Comparison of ENCODE assay signal across 9 mouse cellular contexts in the genomic region with DNA sequence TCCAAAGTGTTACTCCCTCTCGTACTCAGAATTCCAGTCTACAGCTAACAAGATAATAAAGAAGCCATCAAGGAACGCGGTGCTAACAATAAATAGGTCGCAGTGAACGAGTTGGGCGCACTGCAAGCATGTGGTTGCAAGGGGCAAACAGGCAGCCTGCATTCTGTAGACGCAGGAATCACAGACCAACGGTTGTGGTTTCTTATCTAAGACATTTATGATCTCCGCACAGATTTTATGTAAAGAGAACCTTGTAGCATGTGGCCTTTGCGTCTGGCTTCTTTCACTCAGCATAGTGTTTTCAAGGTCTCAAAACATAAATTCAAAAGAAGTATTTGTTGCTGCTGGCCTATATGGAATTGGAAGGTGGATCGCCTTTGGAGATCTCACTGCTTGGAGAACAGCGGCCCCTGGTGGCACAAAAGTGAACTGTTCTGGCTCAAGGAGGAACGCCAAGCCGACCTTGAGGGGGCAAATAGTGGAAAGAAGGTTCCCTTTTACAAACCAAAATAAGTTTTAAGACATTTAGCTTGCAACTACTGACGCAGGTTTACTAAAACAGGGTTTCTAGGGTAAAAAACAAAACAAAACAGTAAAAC. TPM values are rescaled to one million over a fixed set of nuclear protein-coding genes. Genes with fewer than 3 reads are reported as not detected.
DNase-seq lines count a peak whose midpoint lies in the region; ATAC-seq lines count a peak whose summit lies in the region.
"Had no signal": no experiment of that assay in that cellular context is flagged by ENCODE, and none has a peak within 500 bp of the region (broad histone marks: within the 10 kb centered on the region; RNA-seq: fewer than 3 reads in every experiment).

No protein-coding gene starts in this region.

- H3K4me3 ChIP-seq in liver, embryonic 11.5 days (ENCODE audit: low read depth, low read length) = no peak overlapping the region
- no peak overlapping the region for H3K4me3 ChIP-seq in neural tube, embryonic 12.5 days
- H3K4me3 ChIP-seq: embryonic facial prominence, embryonic 12.5 days had no signal

- no peak overlapping the region for H3K4me2 ChIP-seq in liver, embryonic 11.5 days
- H3K4me2 ChIP-seq in neural tube, embryonic 12.5 days (replicated peaks) = no peak overlapping the region
- H3K4me2 ChIP-seq: embryonic facial prominence, embryonic 12.5 days had no signal

- H3K27me3 ChIP-seq in liver, embryonic 11.5 days (replicated peaks; ENCODE audit: control insufficient read depth, insufficient read depth, low read length) = no peaks in the 10 kb centered on the region; the same call in 1 of the 2 replicates
- H3K27me3 ChIP-seq in neural tube, embryonic 12.5 days (replicated peaks) = no peaks in the 10 kb centered on the region
- H3K27me3 ChIP-seq: embryonic facial prominence, embryonic 12.5 days had no signal

- peak; percentile 4 for DNase-seq in A20 (ENCODE audit: low read depth, low spot score)
- DNase-seq in adrenal gland, adult 2 months = peak; percentile 66
- peak; percentile 86 for DNase-seq in embryo, embryonic 10.5 days (ENCODE audit: low spot score)
- peak; percentile 75 for DNase-seq in kidney, adult 9 months
- DNase-seq in liver, embryonic 11.5 days (ENCODE audit: low spot score) = peak; percentile 65
- DNase-seq in testis, postnatal 10 days (ENCODE audit: low spot score) = peak; percentile 92

- WGBS in liver, embryonic 11.5 days = 19% methylated on average over 15 of the region's 15 CpGs
- 23% methylated on average over 15 of the region's 15 CpGs for WGBS in neural tube, embryonic 12.5 days

- H3K4me1 ChIP-seq in liver, embryonic 11.5 days (replicated peaks; ENCODE audit: control insufficient read depth, insufficient read depth, low read length) = no peaks in the 10 kb centered on the region
- no peaks in the 10 kb centered on the region for H3K4me1 ChIP-seq in neural tube, embryonic 12.5 days

- no peak overlapping the region for H3K9ac ChIP-seq in liver, embryonic 11.5 days (ENCODE audit: low read depth, low read length)
- H3K9ac ChIP-seq in neural tube, embryonic 12.5 days = no peak overlapping the region
- H3K9ac ChIP-seq: embryonic facial prominence, embryonic 12.5 days had no signal

- peak; percentile 73 for ATAC-seq in granulocyte monocyte progenitor cell, adult 5-6 weeks (replicated peaks; ENCODE audit: poor library complexity, severe bottlenecking)
- no peak for ATAC-seq in liver, embryonic 11.5 days (replicated peaks; ENCODE audit: low FRiP score)
- ATAC-seq in neural tube, embryonic 12.5 days (ENCODE audit: low FRiP score, low read depth) = peak; percentile 30; the same call in 1 of the 2 replicates

- no peaks in the 10 kb centered on the region for H3K36me3 ChIP-seq in liver, embryonic 11.5 days (ENCODE audit: control insufficient read depth, insufficient read depth, low read length)
- H3K36me3 ChIP-seq in neural tube, embryonic 12.5 days = no peaks in the 10 kb centered on the region
- H3K36me3 ChIP-seq: embryonic facial prominence, embryonic 12.5 days had no signal

- H3K27ac ChIP-seq in liver, embryonic 11.5 days (ENCODE audit: low read depth, low read length) = no peak overlapping the region
- H3K27ac ChIP-seq in neural tube, embryonic 12.5 days = no peak overlapping the region
- H3K27ac ChIP-seq: embryonic facial prominence, embryonic 12.5 days had no signal

- no peaks in the 10 kb centered on the region for H3K9me3 ChIP-seq in liver, embryonic 11.5 days (ENCODE audit: control insufficient read depth, low read length)
- no peaks in the 10 kb centered on the region for H3K9me3 ChIP-seq in neural tube, embryonic 12.5 days
- H3K9me3 ChIP-seq: embryonic facial prominence, embryonic 12.5 days had no signal

RNA-seq across cellular contexts. Expression of a gene that starts 3.2 kb away (rescaled TPM):
- total RNA-seq in adrenal gland, adult 2 months (2021) = under 1 TPM in 1 of 2 experiments, not detected in 1; 0.55 TPM
- polyA plus RNA-seq in adrenal gland, adult 2 months (2012; rRNA removed) = 0.07 TPM in 1 of 2 replicates, not detected in the other
- total RNA-seq in granulocyte monocyte progenitor cell, adult 5-6 weeks (2014; fragmentation: Nextera tagmentation) = not detected in 2 replicates
- not detected in 2 replicates for total RNA-seq in granulocyte monocyte progenitor cell, adult 5-6 weeks (2017)
- polyA plus RNA-seq in liver, embryonic 11.5 days (2014; fragmentation: Nextera tagmentation; extraction: Ambion mirVana) = not detected in 2 replicates
- not detected in 2 replicates for polyA plus RNA-seq in neural tube, embryonic 12.5 days (2016; fragmentation: Nextera tagmentation; extraction: Ambion mirVana)
- polyA plus RNA-seq: embryonic facial prominence, embryonic 12.5 days had no signal

Comparison
In these comparisons a context has a peak if more than half of its experiments do, and no peak if none do; other contexts are left out.
1. DNase-seq: peak in every context shown above with its lines; median percentile 92 in testis, postnatal 10 days; 86 in embryo, embryonic 10.5 days; 75 in kidney, adult 9 months; 66 in adrenal gland, adult 2 months; 65 in liver, embryonic 11.5 days; 4 in A20.